Mouse (Mus musculus): ENCODE results near the gene Gucy1b1. TPM values are rescaled to one million over a fixed set of nuclear protein-coding genes. Genes with fewer than 3 reads are reported as not detected.

Gucy1b1 gene
- polyA plus RNA-seq, 1 experiment from 2014 or later, result 1.3 TPM

- no peaks in the 10 kb centered on the region for H3K27me3 ChIP-seq (ENCODE audit: low read depth, poor library complexity, severe bottlenecking)
- WGBS, result 44% methylated on average over 5 of the region's 5 CpGs
- no peak overlapping the region for H3K27ac ChIP-seq
- peaks cover 12% of the 10 kb centered on the region; the same call in 1 of the 2 replicates for H3K4me1 ChIP-seq
- DNase-seq (ENCODE audit: low spot score), result no peak
- no peaks in the 10 kb centered on the region for H3K9me3 ChIP-seq (replicated peaks)
- no peak overlapping the region for H3K4me3 ChIP-seq
- no peaks in the 10 kb centered on the region for H3K36me3 ChIP-seq
Measured at GRCm38 (mm10) chr3:82054283-82054974, 20.1 kb downstream of the Gucy1b1 start.

- peaks cover 15% of the 10 kb centered on the region; the same call in 1 of the 2 replicates for H3K4me1 ChIP-seq
- no peaks in the 10 kb centered on the region for H3K36me3 ChIP-seq
- WGBS, result 47% methylated on average over 2 of the region's 2 CpGs
Measured at GRCm38 (mm10) chr3:82052029-82052428, 22.5 kb downstream of the Gucy1b1 start.

DNA sequence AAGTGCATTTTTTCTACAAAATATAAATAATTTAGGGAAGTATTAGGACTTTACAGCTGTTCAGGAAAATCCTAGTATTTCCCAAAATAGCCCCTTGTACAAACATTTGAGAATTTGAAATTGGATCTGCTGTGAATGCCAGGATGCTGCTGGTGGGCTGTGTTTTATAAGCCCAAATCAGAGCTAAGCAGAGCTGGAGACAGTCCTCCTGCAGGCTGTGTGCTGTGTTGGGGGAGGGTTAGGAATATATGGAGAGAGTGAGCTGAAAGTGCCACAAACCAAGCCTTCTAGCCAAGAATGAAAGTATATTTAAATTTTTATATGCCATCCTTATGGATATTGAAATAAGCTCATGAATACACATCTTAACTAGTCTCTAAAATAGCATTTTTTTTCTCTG lies 23.0 kb downstream of the Gucy1b1 start:
- DNase-seq (ENCODE audit: low spot score), result no peak
- Histone ChIP-seq H3K9me3 (replicated peaks) (no peaks in the 10 kb centered on the region), H3K36me3 (no peaks in the 10 kb centered on the region), H3K27ac (no peak overlapping the region), H3K4me3 (no peak overlapping the region), H3K4me1 (peaks cover 15% of the 10 kb centered on the region; the same call in 1 of the 2 replicates), H3K27me3 (ENCODE audit: low read depth, poor library complexity, severe bottlenecking) (no peaks in the 10 kb centered on the region)

More at GRCm38 (mm10) chr3:82052029-82052428, 22.5 kb downstream of the Gucy1b1 start:
- H3K27me3 ChIP-seq (ENCODE audit: low read depth, poor library complexity, severe bottlenecking), result no peaks in the 10 kb centered on the region
- no peak for DNase-seq (ENCODE audit: low spot score)
- no peak overlapping the region for H3K4me3 ChIP-seq
- H3K27ac ChIP-seq, result no peak overlapping the region
- H3K9me3 ChIP-seq (replicated peaks), result no peaks in the 10 kb centered on the region

DNA sequence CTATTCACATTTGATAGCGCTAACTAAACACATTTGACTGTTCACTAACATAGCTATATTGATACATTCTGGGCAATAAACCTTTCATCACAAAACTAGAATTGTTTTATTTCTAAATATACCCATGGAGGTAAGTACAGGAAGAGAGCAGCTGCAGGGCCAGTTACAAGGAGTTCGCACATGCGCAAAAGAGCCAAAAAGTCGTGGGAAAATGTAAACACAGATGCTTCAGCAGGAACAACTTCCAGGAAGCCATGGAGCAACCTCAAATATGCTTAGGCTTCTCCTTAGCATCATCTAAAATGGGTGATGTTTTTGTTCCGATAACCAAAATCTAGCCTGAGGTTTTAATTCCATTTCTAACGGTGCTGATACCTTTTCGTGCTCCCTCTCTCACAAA lies 25.8 kb downstream of the Gucy1b1 start:
- H3K36me3 ChIP-seq, result no peaks in the 10 kb centered on the region
- no peak for DNase-seq (ENCODE audit: low spot score)
- H3K27ac ChIP-seq, result peak overlapping the region; percentile 53; the same call in 1 of the 2 replicates
- no peak overlapping the region for H3K4me3 ChIP-seq
- H3K27me3 ChIP-seq (ENCODE audit: low read depth, poor library complexity, severe bottlenecking), result no peaks in the 10 kb centered on the region
- 67% methylated on average over 7 of the region's 7 CpGs for WGBS
- H3K4me1 ChIP-seq, result peaks cover 11% of the 10 kb centered on the region; the same call in 1 of the 2 replicates
- H3K9me3 ChIP-seq (replicated peaks), result no peaks in the 10 kb centered on the region

GRCm38 (mm10) chr3:82048078-82048477 lies 26.4 kb downstream of the Gucy1b1 start:
- H3K4me1 ChIP-seq, result peaks cover 11% of the 10 kb centered on the region; the same call in 1 of the 2 replicates
- no peak for DNase-seq (ENCODE audit: low spot score)
- no peaks in the 10 kb centered on the region for H3K27me3 ChIP-seq (ENCODE audit: low read depth, poor library complexity, severe bottlenecking)
- H3K9me3 ChIP-seq (replicated peaks), result no peaks in the 10 kb centered on the region
- no peak overlapping the region for H3K4me3 ChIP-seq
- H3K36me3 ChIP-seq, result no peaks in the 10 kb centered on the region
- no peak overlapping the region for H3K27ac ChIP-seq
- 85% methylated on average over 4 of the region's 4 CpGs for WGBS

- WGBS, result 39% methylated on average over 8 of the region's 8 CpGs
- Histone ChIP-seq H3K27me3 (ENCODE audit: low read depth, poor library complexity, severe bottlenecking) (no peaks in the 10 kb centered on the region), H3K4me1 (peaks cover 11% of the 10 kb centered on the region; the same call in 1 of the 2 replicates), H3K4me3 (no peak overlapping the region), H3K9me3 (replicated peaks) (no peaks in the 10 kb centered on the region), H3K27ac (no peak overlapping the region), H3K36me3 (no peaks in the 10 kb centered on the region)
- peak; percentile 49 for DNase-seq (ENCODE audit: low spot score)
Measured at GRCm38 (mm10) chr3:82047100-82047753, 27.3 kb downstream of the Gucy1b1 start.

GRCm38 (mm10) chr3:82046087-82046486 lies 28.4 kb downstream of the Gucy1b1 start:
- Histone ChIP-seq H3K27me3 (ENCODE audit: low read depth, poor library complexity, severe bottlenecking) (no peaks in the 10 kb centered on the region), H3K36me3 (no peaks in the 10 kb centered on the region), H3K9me3 (replicated peaks) (no peaks in the 10 kb centered on the region), H3K4me3 (no peak overlapping the region), H3K4me1 (peaks cover 4% of the 10 kb centered on the region; the same call in 1 of the 2 replicates), H3K27ac (no peak overlapping the region)
- DNase-seq (ENCODE audit: low spot score), result no peak
- WGBS, result 92% methylated on average over 8 of the region's 8 CpGs

DNA sequence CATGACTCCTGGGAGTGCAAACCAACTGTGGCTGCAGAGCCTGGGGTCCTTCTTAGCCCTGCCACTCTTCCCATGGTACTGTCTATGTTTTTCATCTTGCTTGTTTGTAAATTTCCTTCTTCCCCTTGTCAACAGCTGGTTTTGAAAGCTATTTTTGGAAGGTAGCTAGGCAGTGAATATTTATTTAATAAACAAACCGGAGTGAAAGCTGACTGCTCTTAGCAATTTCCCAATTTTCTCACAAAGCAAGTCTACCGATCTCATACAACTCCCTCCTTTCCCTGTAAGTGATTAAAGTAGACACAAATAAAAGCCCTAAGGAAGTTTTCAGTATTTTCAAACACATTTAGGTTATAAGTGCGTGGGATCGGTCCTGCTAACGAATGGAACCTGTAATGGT lies 29.6 kb downstream of the Gucy1b1 start:
- H3K9me3 ChIP-seq (replicated peaks), result no peaks in the 10 kb centered on the region
- no peak overlapping the region for H3K4me3 ChIP-seq
- H3K4me1 ChIP-seq, result peaks cover 4% of the 10 kb centered on the region; the same call in 1 of the 2 replicates
- no peak for DNase-seq (ENCODE audit: low spot score)
- H3K27me3 ChIP-seq (ENCODE audit: low read depth, poor library complexity, severe bottlenecking), result no peaks in the 10 kb centered on the region
- no peaks in the 10 kb centered on the region for H3K36me3 ChIP-seq
- no peak overlapping the region for H3K27ac ChIP-seq
- WGBS, result 87% methylated on average over 5 of the region's 5 CpGs

DNA sequence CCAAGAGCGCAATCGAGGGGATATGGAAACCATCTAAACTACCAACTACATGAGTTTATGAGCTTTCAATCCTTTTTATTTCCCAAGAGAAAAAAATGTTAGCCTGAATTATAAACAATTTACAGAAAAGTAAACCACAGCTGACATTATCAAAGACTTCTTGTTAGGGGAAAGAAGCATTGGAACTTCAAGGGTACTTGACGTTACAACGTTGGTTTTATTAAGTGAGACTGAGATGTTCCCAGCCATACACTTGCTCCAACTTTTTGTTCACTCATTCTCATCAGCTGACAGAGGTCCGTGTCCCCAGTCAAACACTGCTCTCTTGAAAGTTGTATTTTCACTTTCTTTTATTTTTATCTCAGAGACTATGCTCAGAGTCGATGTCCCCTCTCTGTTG lies 30.8 kb downstream of the Gucy1b1 start:
- DNase-seq (ENCODE audit: low spot score), result no peak
- no peak overlapping the region for H3K4me3 ChIP-seq
- H3K27me3 ChIP-seq (ENCODE audit: low read depth, poor library complexity, severe bottlenecking), result no peaks in the 10 kb centered on the region
- H3K27ac ChIP-seq, result no peak overlapping the region
- H3K9me3 ChIP-seq (replicated peaks), result no peaks in the 10 kb centered on the region
- peaks cover 4% of the 10 kb centered on the region; the same call in 1 of the 2 replicates for H3K4me1 ChIP-seq
- no peaks in the 10 kb centered on the region for H3K36me3 ChIP-seq
- WGBS, result 84% methylated on average over 6 of the region's 6 CpGs

- H3K4me1 ChIP-seq, result no peaks in the 10 kb centered on the region
- H3K27ac ChIP-seq, result no peak overlapping the region
- no peaks in the 10 kb centered on the region for H3K9me3 ChIP-seq (replicated peaks)
- H3K36me3 ChIP-seq, result no peaks in the 10 kb centered on the region
- H3K4me3 ChIP-seq, result no peak overlapping the region
- H3K27me3 ChIP-seq (ENCODE audit: low read depth, poor library complexity, severe bottlenecking), result no peaks in the 10 kb centered on the region
- WGBS, result 89% methylated on average over 2 of the region's 2 CpGs
- no peak for DNase-seq (ENCODE audit: low spot score)
Measured at GRCm38 (mm10) chr3:82036262-82037044, 38.0 kb downstream of the Gucy1b1 start.

- Histone ChIP-seq H3K36me3 (no peaks in the 10 kb centered on the region), H3K27ac (no peak overlapping the region), H3K9me3 (replicated peaks) (no peaks in the 10 kb centered on the region), H3K4me3 (no peak overlapping the region), H3K4me1 (no peaks in the 10 kb centered on the region), H3K27me3 (ENCODE audit: low read depth, poor library complexity, severe bottlenecking) (no peaks in the 10 kb centered on the region)
- DNase-seq (ENCODE audit: low spot score), result no peak
- 77% methylated on average over 1 of the region's 1 CpGs for WGBS
Measured at GRCm38 (mm10) chr3:82030008-82030748, 44.3 kb downstream of the Gucy1b1 start.

GRCm38 (mm10) chr3:82029229-82029628 lies 45.3 kb downstream of the Gucy1b1 start:
- 0% methylated on average over 3 of the region's 3 CpGs for WGBS
- no peaks in the 10 kb centered on the region for H3K36me3 ChIP-seq
- H3K27ac ChIP-seq, result no peak overlapping the region
- H3K27me3 ChIP-seq (ENCODE audit: low read depth, poor library complexity, severe bottlenecking), result no peaks in the 10 kb centered on the region
- H3K9me3 ChIP-seq (replicated peaks), result no peaks in the 10 kb centered on the region
- no peak overlapping the region for H3K4me3 ChIP-seq
- H3K4me1 ChIP-seq, result no peaks in the 10 kb centered on the region
- no peak for DNase-seq (ENCODE audit: low spot score)

All from limb, embryonic 10.5 days (tissue).